Comparison of ENCODE assay signal across 8 mouse cellular contexts in genomic region chr1:172376758-172377458, GRCm38 (mm10). TPM values are rescaled to one million over a fixed set of nuclear protein-coding genes. Genes with fewer than 3 reads are reported as not detected.
DNase-seq lines count a peak whose midpoint lies in the region; ATAC-seq and TF ChIP-seq lines count a peak whose summit lies in the region.

No protein-coding gene starts in this region.

- H3K36me3 ChIP-seq in heart, postnatal 0 days (replicated peaks; ENCODE audit: control insufficient read depth, insufficient read depth, low read length), result 0 out of 2 replicates have a peak, but pooled peaks cover 6% of the 10 kb centered on the region
- peaks cover 22% of the 10 kb centered on the region for H3K36me3 ChIP-seq in limb, embryonic 15.5 days
- H3K36me3 ChIP-seq in myocyte (ENCODE audit: control insufficient read depth, insufficient read depth), result peaks cover 12% of the 10 kb centered on the region

- peak overlapping the region; percentile 92 for H3K4me3 ChIP-seq in heart, postnatal 0 days (ENCODE audit: low read depth, low read length)
- H3K4me3 ChIP-seq in limb, embryonic 15.5 days, result peak overlapping the region; percentile 99
- H3K4me3 ChIP-seq in myocyte, result peak overlapping the region; percentile 82

- TF ChIP-seq EP300 in heart, postnatal 0 days (IDR thresholded peaks at IDR 0.05; ENCODE audit: low read depth), result no peak

- peak; percentile 24 for ATAC-seq in heart, postnatal 0 days (ENCODE audit: insufficient read depth, low read depth)
- ATAC-seq in limb, embryonic 15.5 days (ENCODE audit: insufficient number of reproducible peaks, low FRiP score, low TSS enrichment, low read depth), result peak; percentile 52

- peak; percentile 23 to 29 for DNase-seq in adrenal gland, postnatal 36 days
- DNase-seq in adrenal gland, postnatal 4 days (ENCODE audit: low spot score in 2 of 2), result no peak
- peak; percentile 60 for DNase-seq in A20 (ENCODE audit: low read depth, low spot score)
- DNase-seq in embryo, embryonic 11 days, result peak; percentile 17
- DNase-seq in heart, postnatal 0 days (ENCODE audit: low spot score), result no peak
- DNase-seq in right cerebral cortex, adult 2 months (ENCODE audit: low spot score in 2 of 2), result no peak

- TF ChIP-seq POLR2A in myocyte (IDR thresholded peaks at IDR 0.05; ENCODE audit: insufficient read length, low read depth), result peak; percentile 2

- peaks cover 48% of the 10 kb centered on the region for H3K79me2 ChIP-seq in myocyte (ENCODE audit: control insufficient read depth, insufficient read depth)

- H3K9ac ChIP-seq in heart, postnatal 0 days (replicated peaks; ENCODE audit: low read depth, low read length), result peak overlapping the region; percentile 76
- H3K9ac ChIP-seq in limb, embryonic 15.5 days, result peak overlapping the region; percentile 81

- no peak for TF ChIP-seq CTCF in heart, postnatal 0 days (IDR thresholded peaks at IDR 0.05; ENCODE audit: low read depth)

- peak overlapping the region; percentile 97 for H3K4me2 ChIP-seq in heart, postnatal 0 days (ENCODE audit: low read depth, low read length)
- peak overlapping the region; percentile 96 for H3K4me2 ChIP-seq in limb, embryonic 15.5 days
- H3K4me2 ChIP-seq in myocyte (ENCODE audit: low read depth), result peak overlapping the region; percentile 77

- no peaks in the 10 kb centered on the region for H3K9me3 ChIP-seq in heart, postnatal 0 days (replicated peaks; ENCODE audit: control insufficient read depth, low read length)
- no peaks in the 10 kb centered on the region for H3K9me3 ChIP-seq in limb, embryonic 15.5 days

- 2% methylated on average over 56 of the region's 62 CpGs for WGBS in heart, postnatal 0 days
- WGBS in limb, embryonic 15.5 days, result 2% methylated on average over 62 of the region's 62 CpGs

- peak overlapping the region; percentile 84 for H3ac ChIP-seq in myocyte (ENCODE audit: control insufficient read depth, insufficient read length)

- H3K4me1 ChIP-seq in heart, postnatal 0 days (ENCODE audit: control insufficient read depth, insufficient read depth), result peaks cover 18% of the 10 kb centered on the region
- H3K4me1 ChIP-seq in limb, embryonic 15.5 days, result peaks cover 23% of the 10 kb centered on the region

- H3K27ac ChIP-seq in heart, postnatal 0 days (ENCODE audit: low read depth), result peak overlapping the region; percentile 82
- H3K27ac ChIP-seq in limb, embryonic 15.5 days, result peak overlapping the region; percentile 79

- H3K27me3 ChIP-seq in heart, postnatal 0 days (ENCODE audit: control insufficient read depth, insufficient read depth, low read length), result no peaks in the 10 kb centered on the region
- H3K27me3 ChIP-seq in limb, embryonic 15.5 days, result no peaks in the 10 kb centered on the region
- no peaks in the 10 kb centered on the region for H3K27me3 ChIP-seq in myocyte (ENCODE audit: control insufficient read depth, insufficient read depth, insufficient read length)

TF ChIP-seq in myocyte, 11 proteins besides CTCF, POLR2A, EP300 and RAD21:
- no peak for TF ChIP-seq MYOG (IDR thresholded peaks at IDR 0.05; ENCODE audit: control insufficient read depth in 1 of 3, insufficient read depth in 1 of 3, insufficient read length in 2 of 3, low read depth in 2 of 3)
- TF ChIP-seq REST (IDR thresholded peaks at IDR 0.05; ENCODE audit: insufficient read depth, insufficient read length), result no peak
- no peak for TF ChIP-seq E2F4 (IDR thresholded peaks at IDR 0.05; ENCODE audit: insufficient read depth)
- TF ChIP-seq POLR2AphosphoS2 (IDR thresholded peaks at IDR 0.05; ENCODE audit: insufficient read length, low read depth), result no peak
- no peak for TF ChIP-seq USF1 (IDR thresholded peaks at IDR 0.05; ENCODE audit: low read depth)
- no peak for TF ChIP-seq TCF12 (IDR thresholded peaks at IDR 0.05; ENCODE audit: insufficient read depth, poor library complexity, severe bottlenecking)

RNA-seq across cellular contexts. Expression of gene Pigm, which starts 0.6 kb away (rescaled TPM):
- 10 to 100 TPM; 11.2 to 13.2 TPM for total RNA-seq in adrenal gland, postnatal 36 days (2021)
- total RNA-seq in adrenal gland, postnatal 4 days (2021), result 10 to 100 TPM; 18.1 to 19.9 TPM
- 13.8 and 14.8 TPM in 2 replicates for total RNA-seq in heart, postnatal 0 days (2014; rRNA removed; ENCODE audit: low replicate concordance)
- 2.1 and 2.2 TPM in 2 replicates for polyA plus RNA-seq in heart, postnatal 0 days (2015; fragmentation: Nextera tagmentation; extraction: Ambion mirVana)
- 4.9 and 5.2 TPM in 2 replicates for polyA plus RNA-seq in limb, embryonic 15.5 days (2015; fragmentation: Nextera tagmentation; extraction: Ambion mirVana)
- polyA plus RNA-seq in myocyte (2012; fragmentation: generic; extraction: Trizol), result 2.7 TPM

RNA-seq across cellular contexts. Expression of gene Kcnj10, which starts 35.9 kb away (rescaled TPM):
- total RNA-seq in adrenal gland, postnatal 36 days (2021), result under 1 TPM; 0.46 to 0.56 TPM
- total RNA-seq in adrenal gland, postnatal 4 days (2021), result 1 to 10 TPM; 1.8 to 4.5 TPM
- not detected in 2 replicates for total RNA-seq in heart, postnatal 0 days (2014; rRNA removed; ENCODE audit: low replicate concordance)
- 0.03 TPM in 1 of 2 replicates, not detected in the other for polyA plus RNA-seq in heart, postnatal 0 days (2015; fragmentation: Nextera tagmentation; extraction: Ambion mirVana)
- 0.04 and 0.05 TPM in 2 replicates for polyA plus RNA-seq in limb, embryonic 15.5 days (2015; fragmentation: Nextera tagmentation; extraction: Ambion mirVana)
- polyA plus RNA-seq in myocyte (2012; fragmentation: generic; extraction: Trizol), result not detected

RNA-seq across cellular contexts. Expression of gene Kcnj9, which starts 47.8 kb away (rescaled TPM):
- under 1 TPM in 1 of 2 experiments, not detected in 1; 0.23 TPM for total RNA-seq in adrenal gland, postnatal 36 days (2021)
- total RNA-seq in adrenal gland, postnatal 4 days (2021), result under 1 TPM; 0.11 to 0.20 TPM
- not detected in 2 replicates for total RNA-seq in heart, postnatal 0 days (2014; rRNA removed; ENCODE audit: low replicate concordance)
- not detected in 2 replicates for polyA plus RNA-seq in heart, postnatal 0 days (2015; fragmentation: Nextera tagmentation; extraction: Ambion mirVana)
- 0.04 and 0.09 TPM in 2 replicates for polyA plus RNA-seq in limb, embryonic 15.5 days (2015; fragmentation: Nextera tagmentation; extraction: Ambion mirVana)
- 0.01 TPM for polyA plus RNA-seq in myocyte (2012; fragmentation: generic; extraction: Trizol)

Comparison
In these comparisons a context has a peak if more than half of its experiments do, and no peak if none do; other contexts are left out.
1. DNase-seq: peak in adrenal gland, postnatal 36 days (2 of 2), A20 (single experiment) and embryo, embryonic 11 days (single experiment); none in adrenal gland, postnatal 4 days (0 of 2), heart, postnatal 0 days (single experiment) and right cerebral cortex, adult 2 months (0 of 2).
2. Peak in every context shown above with its lines, with median percentiles within 50 percentile points of each other: H3K4me2 ChIP-seq and H3K4me3 ChIP-seq.